Mouse (Mus musculus) hindbrain, embryonic 15.5 days (tissue): ENCODE measurements around the gene Vmn1r18. TPM values are rescaled to one million over a fixed set of nuclear protein-coding genes. Genes with fewer than 3 reads are reported as not detected.
"Not testable (repeated sequence)": the region's sequence is repeated elsewhere in the genome, so short reads cannot be mapped to it uniquely, and the experiment has no call there.

Source experiments
- ATAC-seq: fragments of 200-750 bp; cut with Nextera tagmentation; 2 replicates; pipeline ENCODE4 v1.8.0; 2017; ENCODE audit warnings: low read depth, moderate number of reproducible peaks, moderate TSS enrichment; ENCODE audit not compliant: low FRiP score
- H3K27ac ChIP-seq: fragments of 300-500 bp; sonication (generic); replicated peaks from 2 replicates; pipeline ENCODE4 v1.5.1; 2015; ENCODE audit warnings: mild to moderate bottlenecking, inconsistent platforms
- H3K27me3 ChIP-seq: fragments of 300-500 bp; sonication (generic); 2 replicates; pipeline ENCODE4 v1.6.1; 2015; ENCODE audit warnings: control low read depth, inconsistent platforms
- H3K36me3 ChIP-seq: fragments of 300-500 bp; sonication (generic); 2 replicates; pipeline ENCODE4 v1.6.1; 2015; ENCODE audit warnings: control low read depth, inconsistent platforms
- H3K4me1 ChIP-seq: fragments of 300-500 bp; sonication (generic); replicated peaks from 2 replicates; pipeline ENCODE4 v1.6.1; 2015; ENCODE audit warnings: control low read depth, inconsistent platforms
- H3K4me2 ChIP-seq: fragments of 300-500 bp; sonication (generic); 2 replicates; pipeline ENCODE4 v1.6.1; 2015; ENCODE audit warnings: moderate library complexity, mild to moderate bottlenecking, inconsistent platforms
- H3K4me3 ChIP-seq: fragments of 300-500 bp; sonication (generic); 2 replicates; pipeline ENCODE4 v1.5.1; 2015; ENCODE audit warnings: mild to moderate bottlenecking, inconsistent platforms
- H3K9ac ChIP-seq: fragments of 300-500 bp; sonication (generic); 2 replicates; pipeline ENCODE4 v1.6.1; 2015; ENCODE audit warnings: inconsistent platforms
- H3K9me3 ChIP-seq: fragments of 300-500 bp; sonication (generic); 2 replicates; pipeline ENCODE4 v1.6.1; 2016; ENCODE audit warnings: control low read depth, inconsistent platforms
- whole genome bisulfite sequencing: fragments of 180-500 bp; shearing (Covaris S2); methylation state at CpG from one replicate; pipeline ENCODE4 v1.1.7; 2015; 5-methylcytosine and 5-hydroxymethylcytosine counted together
- polyA plus RNA-seq: library from polyadenylated mRNA; unstranded; fragments of >200 nt; fragmentation: Nextera tagmentation; extraction: Ambion mirVana; gene quantifications from 2 replicates; pipeline ENCODE4 v1.2.1, GENCODE M21; 2015

Gene Vmn1r18
- not detected in 2 replicates for polyA plus RNA-seq

- Histone ChIP-seq H3K27ac (no peak within 1 kb of the TSS), H3K4me3 (no peak within 1 kb of the TSS), H3K9me3 (no peaks in the 10 kb centered on the region), H3K4me1 (no peaks in the 10 kb centered on the region), H3K4me2 (no peak within 1 kb of the TSS), H3K9ac (no peak within 1 kb of the TSS), H3K36me3 (no peaks in the 10 kb centered on the region), H3K27me3 (no peaks in the 10 kb centered on the region)
- no peak for ATAC-seq
Observed at GRCm38 (mm10) chr6:57395683-57396082, at the start of gene Vmn1r18. Vmn1r18 (minus strand) TSS chr6:57395783.

DNA sequence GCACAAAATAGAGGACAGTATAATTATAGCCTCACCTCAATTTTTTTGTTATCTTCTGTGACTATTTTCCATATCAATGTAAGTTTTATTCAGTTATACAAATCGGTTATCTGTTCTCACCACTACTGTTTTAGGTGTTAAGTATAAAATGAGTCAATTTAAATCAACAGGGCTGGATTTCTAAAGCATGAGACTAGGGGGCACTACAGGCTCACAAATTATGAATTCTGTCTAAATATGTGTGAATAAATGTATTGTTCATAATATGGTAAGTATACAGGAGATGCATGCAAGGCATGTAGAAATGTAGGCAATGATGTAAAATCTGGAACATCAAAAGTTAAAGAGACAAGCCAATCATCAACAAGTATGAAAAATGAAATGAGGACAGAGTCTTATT is 35.6 kb upstream of the Vmn1r18 start:
- H3K27me3 ChIP-seq, result no peaks in the 10 kb centered on the region
- no peaks in the 10 kb centered on the region for H3K36me3 ChIP-seq
- H3K27ac ChIP-seq, result no peak overlapping the region
- H3K4me3 ChIP-seq, result no peak overlapping the region
- 86% methylated on average over 1 of the region's 1 CpGs for WGBS
- H3K9me3 ChIP-seq, result no peaks in the 10 kb centered on the region
- no peak for ATAC-seq
- H3K4me1 ChIP-seq, result no peaks in the 10 kb centered on the region
- no peak overlapping the region for H3K9ac ChIP-seq
- no peak overlapping the region for H3K4me2 ChIP-seq

- no peaks in the 10 kb centered on the region for H3K9me3 ChIP-seq
- no peaks in the 10 kb centered on the region for H3K36me3 ChIP-seq
- ATAC-seq, result no peak
- H3K4me3 ChIP-seq, result no peak within 1 kb of the TSS
- H3K4me1 ChIP-seq, result no peaks in the 10 kb centered on the region
- WGBS, result 74% methylated on average over 1 of the region's 1 CpGs
- no peaks in the 10 kb centered on the region for H3K27me3 ChIP-seq
- H3K4me2 ChIP-seq, result no peak within 1 kb of the TSS
- H3K9ac ChIP-seq, result no peak within 1 kb of the TSS
- no peak within 1 kb of the TSS for H3K27ac ChIP-seq
Observed at GRCm38 (mm10) chr6:57428630-57429029, 33.0 kb upstream of the Vmn1r18 start, which contains the start of gene Vmn1r20. Vmn1r20 (plus strand) TSS chr6:57428930.

DNA sequence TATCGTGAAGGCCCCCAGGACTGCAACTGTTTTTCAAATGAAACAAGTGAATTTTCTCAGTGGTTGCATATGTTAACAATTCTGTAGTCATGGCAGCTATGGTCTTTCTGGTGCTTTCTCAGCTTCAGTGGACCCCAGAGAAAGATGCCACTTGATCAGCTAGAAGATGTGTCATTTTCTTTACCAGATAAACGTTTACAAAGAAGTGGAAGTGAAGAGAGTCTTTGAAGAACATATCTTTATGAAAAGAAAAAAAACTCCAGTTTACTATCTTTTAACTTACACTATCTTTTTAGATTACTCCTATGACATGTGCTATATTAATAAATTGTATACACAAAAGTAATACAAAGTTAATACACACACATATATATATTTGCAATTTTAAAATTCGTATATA is 7.9 kb upstream of the Vmn1r18 start, which contains the start of gene Vmn1r19:
Gene Vmn1r19 (plus strand): TSS at position 301 of the 400 bp plus-strand sequence.
- H3K4me1 ChIP-seq, H3K27ac ChIP-seq, H3K4me2 ChIP-seq, H3K9me3 ChIP-seq, H3K4me3 ChIP-seq, H3K36me3 ChIP-seq, H3K27me3 ChIP-seq, ATAC-seq, H3K9ac ChIP-seq: not testable (repeated sequence)
- WGBS, result 77% methylated on average over 3 of the region's 3 CpGs

- Histone ChIP-seq H3K9ac (no peak overlapping the region), H3K4me1 (no peaks in the 10 kb centered on the region), H3K4me3 (no peak overlapping the region), H3K27me3 (no peaks in the 10 kb centered on the region), H3K4me2 (no peak overlapping the region), H3K27ac (no peak overlapping the region), H3K9me3 (no peaks in the 10 kb centered on the region), H3K36me3 (no peaks in the 10 kb centered on the region)
- no peak for ATAC-seq
- WGBS, result 83% methylated on average over 1 of the region's 1 CpGs
Observed at GRCm38 (mm10) chr6:57367496-57367895, 28.1 kb downstream of the Vmn1r18 start.

DNA sequence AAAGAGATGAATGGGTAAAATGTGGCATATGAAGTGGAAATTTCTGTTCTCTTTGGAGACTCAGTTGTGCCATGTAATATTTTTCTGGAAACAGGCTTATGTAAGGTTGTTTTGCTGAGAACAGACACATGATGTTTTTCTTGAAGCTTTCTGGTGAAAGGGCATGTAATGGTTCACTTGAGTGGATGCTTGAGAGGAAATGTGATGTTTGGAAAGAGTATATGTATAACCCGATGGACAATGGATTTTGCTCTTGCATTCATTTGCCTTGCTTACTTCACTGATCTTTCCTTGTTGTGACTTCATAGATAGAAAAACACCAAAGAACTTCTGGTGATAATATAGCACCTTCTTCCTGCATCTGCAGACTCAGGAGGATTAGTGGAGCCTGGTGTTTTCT is 29.7 kb downstream of the Vmn1r18 start:
- H3K9me3 ChIP-seq, H3K36me3 ChIP-seq, H3K27ac ChIP-seq, H3K4me3 ChIP-seq, ATAC-seq, H3K9ac ChIP-seq, H3K4me2 ChIP-seq, H3K27me3 ChIP-seq, H3K4me1 ChIP-seq: not testable (repeated sequence)
- 88% methylated on average over 1 of the region's 1 CpGs for WGBS

DNA sequence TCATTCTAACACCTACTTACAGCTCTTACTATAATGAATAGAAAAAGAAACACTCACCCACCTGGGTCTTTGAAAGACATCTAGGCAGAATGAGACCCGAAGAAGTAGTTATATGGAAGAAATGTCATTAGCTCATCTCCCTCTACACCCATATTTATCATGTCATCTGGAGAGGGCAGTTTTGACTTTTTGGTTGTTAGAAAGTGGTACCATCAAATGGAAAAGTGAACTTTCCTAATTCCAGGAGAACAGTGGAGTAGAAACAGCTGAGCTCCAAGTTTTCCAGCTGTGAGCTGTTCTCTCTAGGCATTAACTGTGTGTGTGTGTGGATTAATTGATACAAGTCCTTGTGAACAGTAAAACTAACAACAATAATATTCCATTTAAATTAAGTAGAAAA is 32.0 kb downstream of the Vmn1r18 start, which contains the start of gene Vmn1r17:
Gene Vmn1r17 (minus strand): TSS at position 101 of the 400 bp plus-strand sequence.
- ATAC-seq, result no peak
- Histone ChIP-seq H3K27me3 (no peaks in the 10 kb centered on the region), H3K27ac (no peak within 1 kb of the TSS), H3K4me2 (no peak within 1 kb of the TSS), H3K4me3 (no peak within 1 kb of the TSS), H3K4me1 (no peaks in the 10 kb centered on the region), H3K9me3 (no peaks in the 10 kb centered on the region), H3K36me3 (no peaks in the 10 kb centered on the region), H3K9ac (no peak within 1 kb of the TSS)
- 89% methylated on average over 1 of the region's 1 CpGs for whole genome bisulfite sequencing

DNA sequence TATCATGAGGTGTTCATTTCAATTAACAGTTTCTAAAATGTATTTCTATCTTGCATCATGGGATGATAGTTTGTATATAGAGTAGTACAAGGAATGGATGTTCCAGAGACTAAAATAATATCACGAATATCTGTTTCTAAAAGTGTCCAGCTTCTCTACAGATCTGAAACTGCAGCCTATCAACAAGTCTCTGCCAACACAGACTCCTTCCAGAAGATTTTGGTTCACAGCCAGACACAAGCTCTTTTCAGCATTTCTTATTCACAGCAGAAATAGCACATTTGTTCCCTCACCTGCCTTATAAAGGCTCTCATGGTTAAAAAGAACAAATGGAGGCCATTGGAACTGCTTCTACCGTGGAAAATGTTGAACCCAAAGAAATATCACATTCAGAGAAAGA is 38.7 kb downstream of the Vmn1r18 start:
- Histone ChIP-seq H3K4me2 (no peak overlapping the region), H3K36me3 (no peaks in the 10 kb centered on the region), H3K9me3 (no peaks in the 10 kb centered on the region), H3K27ac (no peak overlapping the region), H3K9ac (no peak overlapping the region), H3K4me1 (no peaks in the 10 kb centered on the region), H3K4me3 (no peak overlapping the region), H3K27me3 (no peaks in the 10 kb centered on the region)
- 79% methylated on average over 2 of the region's 2 CpGs for WGBS
- ATAC-seq, result no peak

GRCm38 (mm10) chr6:57329394-57329793 is 66.2 kb downstream of the Vmn1r18 start, which contains the start of gene Vmn1r16:
Vmn1r16 (minus strand) TSS chr6:57329494.
- Histone ChIP-seq H3K4me1 (no peaks in the 10 kb centered on the region), H3K4me2 (no peak within 1 kb of the TSS), H3K4me3 (no peak within 1 kb of the TSS), H3K27ac (no peak within 1 kb of the TSS), H3K27me3 (no peaks in the 10 kb centered on the region), H3K9me3 (no peaks in the 10 kb centered on the region), H3K9ac (no peak within 1 kb of the TSS), H3K36me3 (no peaks in the 10 kb centered on the region)
- 79% methylated on average over 3 of the region's 3 CpGs for WGBS
- no peak for ATAC-seq

Other genes with a start within 250 kb of the Vmn1r18 start
- gene Vmn1r12, start 238.9 kb downstream of the Vmn1r18 start, polyA plus RNA-seq, result not detected in 2 replicates
- gene Vmn1r13, start 192.5 kb downstream of the Vmn1r18 start, polyA plus RNA-seq, result not detected in 2 replicates
- gene Vmn1r14, start 164.1 kb downstream of the Vmn1r18 start, polyA plus RNA-seq, result not detected in 2 replicates
- gene Vmn1r15, start 137.8 kb downstream of the Vmn1r18 start, polyA plus RNA-seq, result not detected in 2 replicates
- gene Vmn1r16, start 66.3 kb downstream of the Vmn1r18 start, polyA plus RNA-seq, result not detected in 2 replicates
- gene Vmn1r17, start 32.1 kb downstream of the Vmn1r18 start, polyA plus RNA-seq, result not detected in 2 replicates
- not detected in 2 replicates for gene Vmn1r19, start 8.0 kb upstream of the Vmn1r18 start, polyA plus RNA-seq
- gene Vmn1r20, start 33.1 kb upstream of the Vmn1r18 start, polyA plus RNA-seq, result not detected in 2 replicates
- 5.3 and 6.0 TPM in 2 replicates for gene Ppm1k, start 139.7 kb upstream of the Vmn1r18 start, polyA plus RNA-seq
- gene Herc6, start 185.2 kb upstream of the Vmn1r18 start, polyA plus RNA-seq, result 1.1 and 1.3 TPM in 2 replicates